Mouse (Mus musculus) midbrain, embryonic 10.5 days (tissue): ENCODE data around the gene Zfyve1. TPM values are rescaled to one million over a fixed set of nuclear protein-coding genes. Genes with fewer than 3 reads are reported as not detected.
"Not testable (repeated sequence)": the region's sequence is repeated elsewhere in the genome, so short reads cannot be mapped to it uniquely, and the experiment has no call there.

Source experiments
- DNase-seq: peaks from one replicate; pipeline ENCODE4 v3.0.0-alpha.2; 2017; ENCODE audit warnings: low spot score
- H3K27ac ChIP-seq: fragments of 300-500 bp; sonication (generic); replicated peaks from 2 replicates; pipeline ENCODE4 v1.5.1; 2016; ENCODE audit warnings: mild to moderate bottlenecking
- H3K27me3 ChIP-seq: fragments of 300-500 bp; sonication (generic); 2 replicates; pipeline ENCODE4 v1.6.1; 2016; ENCODE audit warnings: low read depth, mild to moderate bottlenecking; ENCODE audit not compliant: poor library complexity, severe bottlenecking
- H3K36me3 ChIP-seq: fragments of 300-500 bp; sonication (generic); 2 replicates; pipeline ENCODE4 v1.6.1; 2016; ENCODE audit warnings: mild to moderate bottlenecking, moderate library complexity
- H3K4me1 ChIP-seq: fragments of 300-500 bp; sonication (generic); 2 replicates; pipeline ENCODE4 v1.6.1; 2016
- H3K4me3 ChIP-seq: fragments of 300-500 bp; sonication (generic); 2 replicates; pipeline ENCODE4 v1.5.1; 2016; ENCODE audit warnings: mild to moderate bottlenecking, moderate library complexity
- H3K9me3 ChIP-seq: fragments of 300-500 bp; sonication (generic); replicated peaks from 2 replicates; pipeline ENCODE4 v1.6.1; 2016; ENCODE audit warnings: mild to moderate bottlenecking
- WGBS: fragments of 180-500 bp; shearing (Covaris S2); methylation state at CpG from one replicate; pipeline ENCODE4 v1.1.7; 2016; 5-methylcytosine and 5-hydroxymethylcytosine counted together
- polyA plus RNA-seq: library from polyadenylated mRNA; unstranded; fragments of >200 nt; fragmentation: Nextera tagmentation; extraction: Ambion mirVana; gene quantifications from 2 replicates; pipeline ENCODE4 v1.2.1, GENCODE M21; 2016

Zfyve1 gene
- polyA plus RNA-seq, result 21.1 and 26.8 TPM in 2 replicates

- WGBS, result under 1% methylated on average over 28 of the region's 28 CpGs
- Histone ChIP-seq H3K36me3 (peaks cover 29% of the 10 kb centered on the region), H3K9me3 (no peaks in the 10 kb centered on the region), H3K4me1 (peaks cover 15% of the 10 kb centered on the region), H3K4me3 (peak within 1 kb of the TSS; percentile 97), H3K27ac (peak within 1 kb of the TSS; percentile 97), H3K27me3 (no peaks in the 10 kb centered on the region)
- peak; percentile 95 for DNase-seq
Measured at GRCm38 (mm10) chr12:83597025-83597501, at the start of gene Zfyve1. Gene Zfyve1 (minus strand): TSS chr12:83597222.

GRCm38 (mm10) chr12:83643116-83643515, 46.1 kb upstream of the Zfyve1 start:
- Histone ChIP-seq H3K4me3 (no peak overlapping the region), H3K36me3 (peaks cover 95% of the 10 kb centered on the region), H3K4me1 (no peaks in the 10 kb centered on the region), H3K9me3 (no peaks in the 10 kb centered on the region), H3K27ac (no peak overlapping the region), H3K27me3 (no peaks in the 10 kb centered on the region)
- DNase-seq, result no peak
- WGBS, result 95% methylated on average over 1 of the region's 1 CpGs

DNA sequence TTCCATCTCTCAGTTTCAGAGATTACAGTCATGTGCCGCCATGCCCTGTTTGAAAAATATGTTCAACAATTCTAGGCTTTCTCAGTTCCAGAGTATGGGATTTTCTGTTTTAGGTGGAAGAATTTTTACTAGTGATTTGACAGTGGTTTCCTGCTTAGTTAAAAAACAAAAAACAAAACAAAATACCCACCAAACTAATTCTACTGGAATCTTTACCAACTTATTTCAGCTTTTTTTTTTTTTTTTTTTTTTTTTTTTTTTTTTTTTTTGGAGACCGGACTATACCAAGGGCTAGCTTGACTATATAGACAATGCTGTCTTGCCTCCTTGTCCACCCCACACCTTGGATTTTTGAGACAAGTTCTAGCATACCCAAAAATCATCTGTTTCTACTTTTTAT, 44.2 kb upstream of the Zfyve1 start:
- peaks cover 95% of the 10 kb centered on the region for H3K36me3 ChIP-seq
- no peak overlapping the region for H3K4me3 ChIP-seq

GRCm38 (mm10) chr12:83633807-83634206, 36.8 kb upstream of the Zfyve1 start:
- H3K9me3 ChIP-seq, result no peaks in the 10 kb centered on the region
- no peak for DNase-seq
- H3K27me3 ChIP-seq, result no peaks in the 10 kb centered on the region
- 67% methylated on average over 2 of the region's 2 CpGs for WGBS
- H3K4me3 ChIP-seq, result peak overlapping the region; percentile 93
- peaks cover 12% of the 10 kb centered on the region; the same call in 1 of the 2 replicates for H3K4me1 ChIP-seq
- no peak overlapping the region for H3K27ac ChIP-seq
- H3K36me3 ChIP-seq, result peaks cover 44% of the 10 kb centered on the region

More for the DNA sequence above, 44.2 kb upstream of the Zfyve1 start:
- Histone ChIP-seq H3K9me3 (no peaks in the 10 kb centered on the region), H3K27me3 (no peaks in the 10 kb centered on the region), H3K27ac (no peak overlapping the region), H3K4me1 (no peaks in the 10 kb centered on the region)
- no peak for DNase-seq
- WGBS, result 97% methylated on average over 2 of the region's 2 CpGs

- no peaks in the 10 kb centered on the region for H3K9me3 ChIP-seq
- peak overlapping the region; percentile 99 for H3K27ac ChIP-seq
- H3K27me3 ChIP-seq, result no peaks in the 10 kb centered on the region
- peak; percentile 75 for DNase-seq
- under 1% methylated on average over 20 of the region's 20 CpGs for WGBS
- H3K36me3 ChIP-seq, result peaks cover 35% of the 10 kb centered on the region
- H3K4me1 ChIP-seq, result peaks cover 12% of the 10 kb centered on the region; the same call in 1 of the 2 replicates
- peak overlapping the region; percentile 93 for H3K4me3 ChIP-seq
Measured at GRCm38 (mm10) chr12:83632680-83633025, 35.6 kb upstream of the Zfyve1 start.

DNA sequence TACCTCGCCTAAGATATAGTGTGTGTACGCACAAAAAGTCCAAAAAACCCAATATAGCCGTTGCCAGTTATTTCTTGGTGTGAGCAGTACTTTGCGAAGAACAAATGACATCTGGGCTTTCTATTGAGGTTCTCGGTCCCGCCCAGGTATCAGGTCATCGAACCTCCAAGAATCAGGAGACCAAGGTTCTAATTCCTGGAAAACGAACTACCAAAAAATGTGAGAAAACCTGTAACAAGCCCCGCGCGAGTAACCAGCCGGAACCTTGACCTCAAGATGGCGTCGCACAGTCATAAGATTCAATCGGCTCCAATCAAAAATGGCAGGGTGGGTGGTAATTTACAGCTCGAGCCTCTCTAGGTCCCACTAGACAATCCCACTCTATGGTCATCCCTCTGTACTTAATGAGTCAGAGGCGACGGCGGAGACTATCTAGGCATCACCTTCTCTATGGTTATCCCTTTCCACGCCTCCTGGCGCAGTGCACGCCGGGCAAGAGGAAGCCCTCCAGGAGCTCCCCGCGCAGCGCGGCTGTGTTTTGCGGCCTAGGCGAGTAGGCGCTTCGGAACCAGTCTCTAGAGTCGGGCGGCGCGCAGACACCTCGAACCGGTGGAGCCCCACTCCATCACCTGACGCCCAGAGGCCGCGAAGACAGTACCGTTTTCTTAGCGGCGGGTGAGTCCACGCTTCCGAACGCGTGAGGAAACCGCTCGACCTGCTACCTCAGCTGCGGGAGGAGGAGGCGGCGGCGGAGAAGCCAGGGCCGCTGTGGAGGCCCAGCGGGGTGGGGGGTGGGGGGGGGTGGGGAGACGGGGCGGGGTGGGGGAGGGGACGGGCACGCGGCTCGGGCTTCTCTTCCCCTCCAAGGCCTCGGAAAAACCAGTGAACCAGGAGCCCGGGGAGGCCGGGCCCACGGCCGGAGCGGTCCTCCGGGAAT, 35.0 kb upstream of the Zfyve1 start:
- Histone ChIP-seq H3K36me3 (peaks cover 28% of the 10 kb centered on the region), H3K9me3 (no peaks in the 10 kb centered on the region), H3K27me3 (no peaks in the 10 kb centered on the region), H3K27ac (peak overlapping the region; percentile 99), H3K4me3 (peak overlapping the region; percentile 93), H3K4me1 (peaks cover 12% of the 10 kb centered on the region; the same call in 1 of the 2 replicates)
- under 1% methylated on average over 60 of the region's 68 CpGs for WGBS
- DNase-seq, result peak; percentile 96

- DNase-seq, H3K27me3 ChIP-seq, H3K9me3 ChIP-seq: not testable (repeated sequence)
- Histone ChIP-seq H3K27ac (peak within 1 kb of the TSS; percentile 99), H3K36me3 (peaks cover 18% of the 10 kb centered on the region), H3K4me1 (peaks cover 12% of the 10 kb centered on the region; the same call in 1 of the 2 replicates), H3K4me3 (peak within 1 kb of the TSS; percentile 93)
- WGBS, result no CpG with 5 or more reads among the region's 5 CpGs
Measured at GRCm38 (mm10) chr12:83630936-83631335, 33.9 kb upstream of the Zfyve1 start, which contains the start of gene Rbm25. Gene Rbm25 (plus strand): TSS chr12:83631236.

- H3K4me3 ChIP-seq, result no peak overlapping the region
- H3K27ac ChIP-seq, result no peak overlapping the region
- DNase-seq, result no peak
- no peaks in the 10 kb centered on the region for H3K9me3 ChIP-seq
- H3K4me1 ChIP-seq, result no peaks in the 10 kb centered on the region
- H3K27me3 ChIP-seq, result no peaks in the 10 kb centered on the region
- 89% methylated on average over 1 of the region's 1 CpGs for WGBS
- H3K36me3 ChIP-seq, result 0 out of 2 replicates have a peak, but pooled peaks cover 2% of the 10 kb centered on the region
Measured at GRCm38 (mm10) chr12:83624321-83624720, 27.3 kb upstream of the Zfyve1 start.

DNA sequence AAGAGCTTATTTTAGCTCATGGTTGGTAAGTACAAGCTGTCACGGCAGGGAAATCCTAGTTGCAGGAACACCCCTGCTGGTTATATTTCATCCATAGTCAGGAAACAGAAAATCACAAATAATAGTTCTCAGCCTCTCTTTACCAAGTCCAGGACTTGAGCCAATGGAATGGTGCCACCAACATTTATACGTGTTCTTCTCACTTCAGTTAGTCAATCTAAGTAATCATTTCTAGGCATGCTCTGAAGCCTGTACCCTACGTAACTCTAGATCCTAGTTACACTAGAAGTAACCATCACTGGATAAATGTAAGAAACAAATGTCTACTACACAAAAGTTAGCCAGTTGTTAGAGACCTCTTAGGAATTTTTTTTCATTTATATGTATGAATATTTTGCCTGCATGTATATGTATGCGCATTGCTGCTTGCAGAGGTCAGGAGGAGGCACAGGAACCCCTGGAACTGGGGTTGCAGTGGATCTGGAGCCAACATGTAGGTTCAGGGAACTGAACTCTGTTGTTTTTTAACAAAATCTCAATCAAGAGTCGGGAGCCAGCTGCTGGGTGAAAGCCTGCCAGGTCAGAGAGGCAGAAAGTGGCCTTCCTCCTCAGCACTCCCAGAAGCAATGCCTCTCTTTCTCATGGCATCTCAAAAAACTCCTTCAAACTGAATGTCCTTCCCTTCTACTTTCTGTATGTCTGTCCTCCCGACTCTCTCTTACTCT, 25.2 kb upstream of the Zfyve1 start:
- Histone ChIP-seq H3K9me3 (no peaks in the 10 kb centered on the region), H3K27me3 (no peaks in the 10 kb centered on the region), H3K4me3 (no peak overlapping the region), H3K36me3 (0 out of 2 replicates have a peak, but pooled peaks cover 2% of the 10 kb centered on the region), H3K27ac (no peak overlapping the region), H3K4me1 (no peaks in the 10 kb centered on the region)
- 86% methylated on average over 6 of the region's 6 CpGs for WGBS
- no peak for DNase-seq

DNA sequence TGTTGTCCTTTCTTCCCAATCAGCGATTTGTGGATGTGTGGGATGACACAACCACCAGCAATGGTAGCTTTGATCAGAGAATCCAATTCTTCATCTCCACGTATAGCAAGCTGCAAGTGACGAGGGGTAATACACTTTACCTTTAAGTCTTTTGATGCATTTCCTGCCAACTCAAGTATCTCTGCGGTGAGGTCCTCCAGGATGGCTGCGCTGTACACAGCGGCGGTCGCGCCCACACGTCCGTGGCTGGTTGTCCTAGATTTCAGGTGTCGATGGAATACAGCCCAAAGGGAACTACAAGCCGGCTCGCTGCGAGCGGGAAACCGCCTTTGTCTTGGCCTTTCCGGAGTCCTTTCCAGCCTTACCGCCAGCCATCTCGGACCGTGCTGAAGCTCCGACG, 23.7 kb upstream of the Zfyve1 start:
- DNase-seq, H3K4me3 ChIP-seq, H3K27ac ChIP-seq, H3K27me3 ChIP-seq, H3K4me1 ChIP-seq, H3K36me3 ChIP-seq, H3K9me3 ChIP-seq: not testable (repeated sequence)
- WGBS, result 72% methylated on average over 23 of the region's 23 CpGs

GRCm38 (mm10) chr12:83618981-83619380, 22.0 kb upstream of the Zfyve1 start:
- Histone ChIP-seq H3K27me3 (no peaks in the 10 kb centered on the region), H3K27ac (no peak overlapping the region), H3K4me3 (no peak overlapping the region), H3K9me3 (no peaks in the 10 kb centered on the region), H3K4me1 (no peaks in the 10 kb centered on the region), H3K36me3 (0 out of 2 replicates have a peak, but pooled peaks cover 2% of the 10 kb centered on the region)
- no peak for DNase-seq
- WGBS, result 87% methylated on average over 2 of the region's 2 CpGs

GRCm38 (mm10) chr12:83617261-83617660, 20.2 kb upstream of the Zfyve1 start:
- Histone ChIP-seq H3K27me3 (no peaks in the 10 kb centered on the region), H3K9me3 (no peaks in the 10 kb centered on the region), H3K36me3 (0 out of 2 replicates have a peak, but pooled peaks cover 2% of the 10 kb centered on the region), H3K4me1 (no peaks in the 10 kb centered on the region), H3K27ac (no peak overlapping the region), H3K4me3 (no peak overlapping the region)
- no peak for DNase-seq
- WGBS, result 94% methylated on average over 5 of the region's 5 CpGs
